Mouse (Mus musculus): ENCODE results near the gene Klk1b24. TPM values are rescaled to one million over a fixed set of nuclear protein-coding genes. Genes with fewer than 3 reads are reported as not detected.
"Not testable (repeated sequence)": the region's sequence is repeated elsewhere in the genome, so short reads cannot be mapped to it uniquely, and the experiment has no call there.

Klk1b24 gene
- polyA plus RNA-seq, 1 experiment from 2014 or later, result not detected

- not testable (repeated sequence) for H3K27ac ChIP-seq (ENCODE audit: low read length); H3K27me3 ChIP-seq (replicated peaks; ENCODE audit: control insufficient read depth, insufficient read depth, low read length); H3K4me3 ChIP-seq (replicated peaks; ENCODE audit: low read length); H3K36me3 ChIP-seq (ENCODE audit: control insufficient read depth, insufficient read depth); H3K4me1 ChIP-seq (replicated peaks; ENCODE audit: control insufficient read depth, insufficient read depth, low read length); H3K4me2 ChIP-seq (ENCODE audit: low read length); H3K9ac ChIP-seq (replicated peaks; ENCODE audit: low read depth, low read length); ATAC-seq; H3K9me3 ChIP-seq (ENCODE audit: control insufficient read depth, low read length)
- 73% methylated on average over 6 of the region's 6 CpGs for WGBS
These were observed 34.3 kb downstream of the Klk1b24 start for GRCm38 (mm10) chr7:44222335-44222734.

GRCm38 (mm10) chr7:44225076-44225475 lies 37.0 kb downstream of the Klk1b24 start, which contains the start of gene Klk1:
Klk1 (plus strand) TSS chr7:44225360.
- H3K9ac ChIP-seq (replicated peaks; ENCODE audit: low read depth, low read length), result no peak within 1 kb of the TSS
- H3K4me1 ChIP-seq (replicated peaks; ENCODE audit: control insufficient read depth, insufficient read depth, low read length), result no peaks in the 10 kb centered on the region
- H3K36me3 ChIP-seq (ENCODE audit: control insufficient read depth, insufficient read depth), result no peaks in the 10 kb centered on the region
- 56% methylated on average over 1 of the region's 1 CpGs for WGBS
- ATAC-seq, result no peak
- H3K9me3 ChIP-seq (ENCODE audit: control insufficient read depth, low read length), result no peaks in the 10 kb centered on the region
- H3K27me3 ChIP-seq (replicated peaks; ENCODE audit: control insufficient read depth, insufficient read depth, low read length), result no peaks in the 10 kb centered on the region
- no peak within 1 kb of the TSS for H3K4me3 ChIP-seq (replicated peaks; ENCODE audit: low read length)
- H3K27ac ChIP-seq (ENCODE audit: low read length), result no peak within 1 kb of the TSS
- H3K4me2 ChIP-seq (ENCODE audit: low read length), result no peak within 1 kb of the TSS

GRCm38 (mm10) chr7:44235909-44236308 lies 47.9 kb downstream of the Klk1b24 start, which contains the start of gene Gm36864:
Gm36864 (plus strand) TSS chr7:44236177.
- no peak for ATAC-seq

GRCm38 (mm10) chr7:44239913-44240312 lies 51.9 kb downstream of the Klk1b24 start:
- Histone ChIP-seq H3K4me1 (replicated peaks; ENCODE audit: control insufficient read depth, insufficient read depth, low read length) (no peaks in the 10 kb centered on the region), H3K27ac (ENCODE audit: low read length) (no peak overlapping the region), H3K9me3 (ENCODE audit: control insufficient read depth, low read length) (no peaks in the 10 kb centered on the region), H3K4me2 (ENCODE audit: low read length) (no peak overlapping the region), H3K27me3 (replicated peaks; ENCODE audit: control insufficient read depth, insufficient read depth, low read length) (no peaks in the 10 kb centered on the region), H3K4me3 (replicated peaks; ENCODE audit: low read length) (no peak overlapping the region), H3K9ac (replicated peaks; ENCODE audit: low read depth, low read length) (no peak overlapping the region), H3K36me3 (ENCODE audit: control insufficient read depth, insufficient read depth) (no peaks in the 10 kb centered on the region)
- ATAC-seq, result no peak
- WGBS, result 59% methylated on average over 2 of the region's 2 CpGs

More at GRCm38 (mm10) chr7:44235909-44236308, 47.9 kb downstream of the Klk1b24 start, which contains the start of gene Gm36864:
- no peaks in the 10 kb centered on the region for H3K9me3 ChIP-seq (ENCODE audit: control insufficient read depth, low read length)
- no peaks in the 10 kb centered on the region for H3K27me3 ChIP-seq (replicated peaks; ENCODE audit: control insufficient read depth, insufficient read depth, low read length)
- H3K4me1 ChIP-seq (replicated peaks; ENCODE audit: control insufficient read depth, insufficient read depth, low read length), result no peaks in the 10 kb centered on the region
- H3K9ac ChIP-seq (replicated peaks; ENCODE audit: low read depth, low read length), result no peak within 1 kb of the TSS
- WGBS, result 76% methylated on average over 3 of the region's 3 CpGs
- no peak within 1 kb of the TSS for H3K27ac ChIP-seq (ENCODE audit: low read length)
- H3K4me2 ChIP-seq (ENCODE audit: low read length), result no peak within 1 kb of the TSS
- H3K4me3 ChIP-seq (replicated peaks; ENCODE audit: low read length), result no peak within 1 kb of the TSS
- no peaks in the 10 kb centered on the region for H3K36me3 ChIP-seq (ENCODE audit: control insufficient read depth, insufficient read depth)

- WGBS, result 64% methylated on average over 1 of the region's 1 CpGs
- Histone ChIP-seq H3K4me3 (replicated peaks; ENCODE audit: low read length) (no peak overlapping the region), H3K36me3 (ENCODE audit: control insufficient read depth, insufficient read depth) (no peaks in the 10 kb centered on the region), H3K27ac (ENCODE audit: low read length) (no peak overlapping the region), H3K4me1 (replicated peaks; ENCODE audit: control insufficient read depth, insufficient read depth, low read length) (peaks cover 4% of the 10 kb centered on the region), H3K9ac (replicated peaks; ENCODE audit: low read depth, low read length) (no peak overlapping the region), H3K9me3 (ENCODE audit: control insufficient read depth, low read length) (no peaks in the 10 kb centered on the region), H3K27me3 (replicated peaks; ENCODE audit: control insufficient read depth, insufficient read depth, low read length) (no peaks in the 10 kb centered on the region), H3K4me2 (ENCODE audit: low read length) (no peak overlapping the region)
- no peak for ATAC-seq
These were observed 52.7 kb downstream of the Klk1b24 start for GRCm38 (mm10) chr7:44240712-44241111.

- Histone ChIP-seq H3K9ac (replicated peaks; ENCODE audit: low read depth, low read length) (no peak overlapping the region), H3K27ac (ENCODE audit: low read length) (no peak overlapping the region), H3K4me3 (replicated peaks; ENCODE audit: low read length) (no peak overlapping the region), H3K9me3 (ENCODE audit: control insufficient read depth, low read length) (no peaks in the 10 kb centered on the region), H3K4me1 (replicated peaks; ENCODE audit: control insufficient read depth, insufficient read depth, low read length) (peaks cover 6% of the 10 kb centered on the region), H3K27me3 (replicated peaks; ENCODE audit: control insufficient read depth, insufficient read depth, low read length) (no peaks in the 10 kb centered on the region), H3K4me2 (ENCODE audit: low read length) (no peak overlapping the region), H3K36me3 (ENCODE audit: control insufficient read depth, insufficient read depth) (no peaks in the 10 kb centered on the region)
- WGBS, result 83% methylated on average over 2 of the region's 2 CpGs
- ATAC-seq, result no peak
These were observed 53.1 kb downstream of the Klk1b24 start for GRCm38 (mm10) chr7:44241163-44241562.

Other genes starting within 250 kb of the Klk1b24 start
- not detected in 2 replicates for gene Klk1b8, start 237.6 kb upstream of the Klk1b24 start, polyA plus RNA-seq (2015; fragmentation: Nextera tagmentation; extraction: Ambion mirVana)
- gene Klk1b1, start 221.5 kb upstream of the Klk1b24 start, polyA plus RNA-seq (2015; fragmentation: Nextera tagmentation; extraction: Ambion mirVana), result not detected in 2 replicates
- not detected in 2 replicates for gene Klk1b9, start 212.2 kb upstream of the Klk1b24 start, polyA plus RNA-seq (2015; fragmentation: Nextera tagmentation; extraction: Ambion mirVana)
- not detected in 2 replicates for gene Klk1b11, start 192.4 kb upstream of the Klk1b24 start, polyA plus RNA-seq (2015; fragmentation: Nextera tagmentation; extraction: Ambion mirVana)
- not detected in 2 replicates for gene Klk1b26, start 176.1 kb upstream of the Klk1b24 start, polyA plus RNA-seq (2015; fragmentation: Nextera tagmentation; extraction: Ambion mirVana)
- not detected in 2 replicates for gene Klk1b27, start 135.9 kb upstream of the Klk1b24 start, polyA plus RNA-seq (2015; fragmentation: Nextera tagmentation; extraction: Ambion mirVana)
- not detected in 2 replicates for gene Klk1b21, start 85.9 kb upstream of the Klk1b24 start, polyA plus RNA-seq (2015; fragmentation: Nextera tagmentation; extraction: Ambion mirVana)
- gene Klk1b22, start 75.6 kb upstream of the Klk1b24 start, polyA plus RNA-seq (2015; fragmentation: Nextera tagmentation; extraction: Ambion mirVana), result not detected in 2 replicates
- not detected in 2 replicates for gene Klk1b16, start 51.5 kb upstream of the Klk1b24 start, polyA plus RNA-seq (2015; fragmentation: Nextera tagmentation; extraction: Ambion mirVana)
- not detected in 2 replicates for gene Klk1b3, start 10.0 kb downstream of the Klk1b24 start, polyA plus RNA-seq (2015; fragmentation: Nextera tagmentation; extraction: Ambion mirVana)
- not detected in 2 replicates for gene Klk1b4, start 19.2 kb downstream of the Klk1b24 start, polyA plus RNA-seq (2015; fragmentation: Nextera tagmentation; extraction: Ambion mirVana)
- gene Klk1b5, start 27.7 kb downstream of the Klk1b24 start, polyA plus RNA-seq (2015; fragmentation: Nextera tagmentation; extraction: Ambion mirVana), result not detected in 2 replicates
- not detected in 2 replicates for gene Klk1, start 37.1 kb downstream of the Klk1b24 start, polyA plus RNA-seq (2015; fragmentation: Nextera tagmentation; extraction: Ambion mirVana)
- not detected in 2 replicates for gene Gm36864, start 47.9 kb downstream of the Klk1b24 start, polyA plus RNA-seq (2015; fragmentation: Nextera tagmentation; extraction: Ambion mirVana)
- 1.1 and 1.4 TPM in 2 replicates for gene 1700028J19Rik, start 58.5 kb downstream of the Klk1b24 start, polyA plus RNA-seq (2015; fragmentation: Nextera tagmentation; extraction: Ambion mirVana)
- 240 and 264 TPM in 2 replicates for gene 2410002F23Rik, start 58.5 kb downstream of the Klk1b24 start, polyA plus RNA-seq (2015; fragmentation: Nextera tagmentation; extraction: Ambion mirVana)
- not detected in 2 replicates for gene Acp4, start 69.1 kb downstream of the Klk1b24 start, polyA plus RNA-seq (2015; fragmentation: Nextera tagmentation; extraction: Ambion mirVana)
- gene Gm15517, start 73.2 kb downstream of the Klk1b24 start, polyA plus RNA-seq (2015; fragmentation: Nextera tagmentation; extraction: Ambion mirVana), result not detected in 2 replicates
- 3.5 and 4.4 TPM in 2 replicates for gene Clec11a, start 118.7 kb downstream of the Klk1b24 start, polyA plus RNA-seq (2015; fragmentation: Nextera tagmentation; extraction: Ambion mirVana)
- gene Shank1, start 122.0 kb downstream of the Klk1b24 start, polyA plus RNA-seq (2015; fragmentation: Nextera tagmentation; extraction: Ambion mirVana), result 20.4 and 26.5 TPM in 2 replicates
- gene Syt3, start 195.9 kb downstream of the Klk1b24 start, polyA plus RNA-seq (2015; fragmentation: Nextera tagmentation; extraction: Ambion mirVana), result 27.2 and 37.2 TPM in 2 replicates
- gene 1700008O03Rik, start 197.6 kb downstream of the Klk1b24 start, polyA plus RNA-seq (2015; fragmentation: Nextera tagmentation; extraction: Ambion mirVana), result 0.86 and 2.3 TPM in 2 replicates
- 10.6 and 12.6 TPM in 2 replicates for gene Lrrc4b, start 240.8 kb downstream of the Klk1b24 start, polyA plus RNA-seq (2015; fragmentation: Nextera tagmentation; extraction: Ambion mirVana)